Mouse (Mus musculus): Measurements from ENCODE around the gene Dusp15.

DNA sequence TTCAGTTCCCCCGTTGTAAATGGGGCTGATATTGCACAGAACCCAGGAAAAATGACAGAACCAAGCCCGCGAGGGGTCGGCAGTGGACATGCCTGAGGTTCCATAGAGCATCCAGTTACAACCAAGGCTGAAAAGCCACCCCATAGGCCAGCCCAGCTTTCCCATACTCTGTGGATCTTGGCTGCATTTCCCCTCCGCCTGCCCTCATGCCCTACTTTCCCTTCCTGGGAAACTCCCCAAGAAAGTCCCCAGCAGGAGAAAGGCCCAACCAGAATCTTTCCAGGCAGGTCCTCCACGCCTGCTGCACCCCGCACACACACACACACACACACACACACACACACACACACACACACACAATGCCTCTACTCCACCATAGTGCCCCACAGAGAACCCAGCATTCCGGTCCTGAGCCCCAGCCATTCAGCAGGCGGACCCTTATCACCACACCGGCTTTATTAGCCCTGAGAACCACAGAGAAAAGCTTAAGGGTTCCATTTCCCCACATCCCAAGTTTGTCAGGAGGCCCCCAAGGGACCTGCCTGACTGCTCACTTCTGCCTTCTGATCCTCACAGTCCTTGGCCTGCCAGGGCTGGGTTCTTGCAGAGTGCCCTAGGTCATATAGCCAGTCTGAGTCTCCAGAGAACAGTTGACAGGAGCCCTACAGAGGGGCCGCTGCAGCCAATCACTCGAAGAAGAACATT, 19.9 kb downstream of the Dusp15 start:
- TF ChIP-seq CTCF (IDR thresholded peaks at IDR 0.05; ENCODE audit: borderline replicate concordance, extremely low read depth, insufficient read depth, insufficient read length) (no peak), POLR2A (IDR thresholded peaks at IDR 0.05; ENCODE audit: borderline replicate concordance, extremely low read depth, insufficient read depth, insufficient read length, poor library complexity, severe bottlenecking) (no peak)

Data from brain, embryonic 14.5 days (tissue).